Mouse (Mus musculus): ENCODE data around the gene Il6ra. TPM values are rescaled to one million over a fixed set of nuclear protein-coding genes. Genes with fewer than 3 reads are reported as not detected.

The Il6ra gene
- total RNA-seq, 2 experiments from 2014 or later = 3.1 to 4.2 TPM

DNA sequence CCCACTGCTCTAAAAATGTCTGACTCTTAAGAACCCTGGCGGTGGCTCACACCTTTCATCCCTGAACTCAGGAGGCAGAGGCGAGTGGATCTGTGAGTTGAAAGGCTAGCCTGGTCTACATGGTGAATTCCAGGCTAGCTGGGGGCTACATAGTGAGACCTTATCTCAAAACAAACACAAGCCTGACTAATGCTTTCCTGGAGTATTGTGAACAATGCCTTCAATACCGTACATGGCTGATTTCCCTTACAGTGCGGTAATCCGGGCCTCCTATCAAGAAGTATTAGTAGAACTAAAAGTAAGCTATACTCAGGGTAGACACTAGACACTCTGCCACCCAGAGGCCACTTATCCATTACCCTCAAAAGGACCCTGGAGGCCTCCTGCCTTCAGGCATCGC, 64.9 kb downstream of the Il6ra start:
- DNase-seq = no peak

- no peak for DNase-seq
These were observed 65.4 kb downstream of the Il6ra start for GRCm38 (mm10) chr3:89847596-89847995.

- DNase-seq = no peak
These were observed 65.9 kb downstream of the Il6ra start for GRCm38 (mm10) chr3:89847126-89847525.

DNA sequence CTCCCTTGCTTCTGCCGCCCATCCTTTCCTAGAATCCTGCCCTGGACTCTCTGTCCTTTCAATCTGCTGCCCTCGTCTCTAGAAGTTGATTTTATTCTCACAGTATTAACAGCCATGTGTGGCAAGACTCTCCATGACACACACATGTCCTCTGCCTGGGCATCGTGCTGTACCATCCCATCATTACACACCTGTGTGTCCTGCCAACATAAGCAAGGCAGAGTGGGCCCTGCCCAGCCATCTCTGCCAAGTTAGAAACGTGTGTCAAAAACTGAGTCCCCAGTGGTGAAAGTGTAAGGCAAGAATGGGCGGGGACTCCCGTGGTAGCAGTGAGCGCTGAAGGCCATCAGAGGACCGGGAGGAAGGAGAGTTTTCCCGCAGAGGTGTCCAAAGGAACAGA, 67.2 kb downstream of the Il6ra start:
- DNase-seq = no peak

DNA sequence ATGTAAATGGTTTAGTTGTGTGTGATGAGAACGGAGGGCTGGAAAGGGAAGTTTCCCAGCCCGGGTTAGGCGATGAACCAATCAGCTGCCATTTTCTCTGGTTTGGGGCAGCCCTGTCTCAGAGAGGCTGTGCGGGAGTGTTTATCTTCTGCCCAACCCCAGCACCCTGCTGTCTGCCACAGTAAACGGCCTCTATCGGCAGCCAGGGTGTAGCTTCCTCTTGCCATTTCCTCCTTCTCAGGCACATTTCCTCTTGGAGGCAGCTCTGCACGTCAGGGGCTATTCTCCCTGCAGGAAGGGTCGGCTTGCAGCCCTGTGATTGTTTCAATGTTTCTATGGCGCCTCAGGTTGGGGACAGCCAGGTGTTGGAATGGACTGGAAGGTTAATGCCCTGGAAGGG, 69.8 kb downstream of the Il6ra start:
- DNase-seq = peak; percentile 59

DNA sequence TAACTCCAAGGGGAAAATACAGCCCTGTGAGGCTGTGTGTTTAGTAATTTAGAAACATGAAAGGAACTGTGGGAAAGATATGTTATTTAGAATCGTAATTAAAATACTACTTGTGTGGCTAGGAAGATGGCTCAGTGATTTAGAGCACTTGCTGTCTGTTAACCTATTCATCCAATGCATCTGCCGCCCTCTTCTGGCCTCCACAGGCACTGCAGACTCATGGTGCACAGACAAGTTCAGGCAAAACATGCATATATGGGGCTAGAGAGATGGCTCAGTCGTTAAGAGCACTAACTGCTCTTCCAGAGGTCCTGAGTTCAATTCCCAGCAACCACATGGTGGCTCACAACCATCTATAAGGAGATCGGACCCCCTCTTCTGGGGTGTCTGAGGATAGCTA, 70.7 kb downstream of the Il6ra start:
- no peak for DNase-seq

DNA sequence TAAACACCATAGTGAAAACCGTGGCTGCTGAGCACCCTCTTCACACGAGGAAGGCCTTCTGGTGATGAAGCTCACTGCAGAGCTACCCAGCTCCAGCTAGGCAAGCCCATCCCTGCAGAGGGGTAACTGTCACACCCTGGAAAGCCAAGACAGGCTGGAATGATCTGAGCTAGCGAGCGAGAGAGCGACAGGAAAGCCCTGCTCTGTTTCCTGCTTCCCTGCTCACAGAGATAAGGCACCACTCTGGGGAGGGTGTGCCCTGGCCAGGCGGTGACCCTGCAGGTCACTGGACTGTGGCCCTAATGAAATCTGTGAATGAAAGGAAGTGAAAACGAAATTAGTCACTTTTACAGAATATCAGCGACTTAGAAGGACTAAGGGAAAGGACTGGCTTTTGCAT, 77.6 kb downstream of the Il6ra start:
- DNase-seq = no peak

- DNase-seq = peak; percentile 30
These were observed 82.0 kb downstream of the Il6ra start, which contains the start of gene She for GRCm38 (mm10) chr3:89830815-89831591. Gene She, plus strand, starts transcription at chr3:89831370.

DNA sequence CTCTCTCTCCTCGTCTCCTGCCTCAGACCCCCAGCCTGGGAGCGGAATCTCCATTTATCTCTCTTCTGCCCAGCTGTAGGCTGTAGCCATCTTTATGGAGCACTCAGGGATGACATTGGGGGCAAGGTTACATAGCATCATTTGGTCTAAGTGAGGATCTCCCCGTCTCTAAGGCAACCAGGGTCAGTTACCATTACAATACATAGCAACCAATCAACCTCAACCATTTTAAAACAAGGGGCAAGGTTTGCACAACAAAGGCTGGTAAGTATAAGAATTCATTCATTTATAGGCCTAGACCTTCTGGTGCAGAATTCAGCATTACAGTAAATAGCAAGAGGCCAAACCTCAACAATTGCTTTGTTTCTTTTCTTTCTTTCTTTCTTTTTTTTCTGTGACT, 86.7 kb downstream of the Il6ra start:
- DNase-seq = no peak

DNA sequence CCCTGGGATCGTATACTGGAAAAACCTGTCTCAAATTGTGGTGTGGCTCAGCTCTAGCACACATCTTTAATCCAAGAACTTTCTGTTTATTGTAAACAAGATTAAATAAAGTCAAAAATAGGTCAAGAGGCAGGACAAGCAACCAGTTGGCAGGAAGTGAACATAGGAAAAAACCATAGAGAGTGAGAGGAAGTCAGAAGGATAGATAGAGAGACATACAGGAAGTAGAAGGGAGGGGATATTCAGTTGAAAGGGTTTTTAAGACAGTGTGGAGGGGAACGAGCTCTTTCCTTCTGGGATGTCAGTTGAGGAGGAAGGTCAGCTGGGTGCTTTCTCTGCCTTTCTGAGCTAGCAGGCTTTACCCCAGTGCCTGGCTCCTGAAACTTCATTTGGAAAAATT, 89.4 kb downstream of the Il6ra start:
- no peak for DNase-seq

GRCm38 (mm10) chr3:89821548-89822480, 91.2 kb downstream of the Il6ra start:
- no peak for DNase-seq

- no peak for DNase-seq
These were observed 91.9 kb downstream of the Il6ra start for GRCm38 (mm10) chr3:89821096-89821513.

DNA sequence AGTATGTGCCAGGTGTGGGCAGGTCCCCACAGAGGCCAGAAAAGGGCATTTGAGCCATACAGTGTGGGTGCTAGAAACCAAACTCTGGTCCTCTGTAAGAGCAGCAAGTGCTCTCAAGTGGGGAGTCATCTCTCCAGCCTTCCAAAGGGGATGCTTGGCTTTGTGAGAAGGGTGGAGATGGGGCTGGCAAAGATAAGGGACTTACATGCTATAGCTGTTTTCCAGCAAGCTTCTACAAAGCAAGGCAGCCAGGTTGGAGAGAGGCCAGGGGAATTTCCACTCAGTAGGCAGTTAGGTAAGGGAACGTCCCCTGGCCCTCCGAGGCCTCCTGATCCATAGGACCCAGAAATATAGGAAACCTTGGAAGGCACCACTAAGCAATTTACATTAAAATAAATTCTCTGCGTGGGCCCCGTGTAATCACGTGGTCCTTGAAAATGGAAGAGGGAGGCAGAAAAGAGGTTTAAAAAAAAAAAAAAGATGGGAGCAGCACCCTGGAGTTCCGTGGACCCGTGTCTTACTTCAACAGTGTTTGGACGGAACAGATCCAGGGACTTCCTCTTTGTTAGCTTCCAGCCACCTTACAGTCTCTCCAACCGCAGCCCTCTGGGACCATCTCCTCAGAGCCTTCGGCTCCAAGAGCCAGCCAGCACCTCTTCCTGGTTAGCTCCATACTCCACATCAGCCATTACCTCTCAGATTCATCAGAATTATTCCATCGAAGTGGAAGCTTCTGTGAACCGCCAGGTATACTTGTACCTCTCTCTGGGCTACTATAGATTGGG, 92.5 kb downstream of the Il6ra start:
- no peak for DNase-seq

DNA sequence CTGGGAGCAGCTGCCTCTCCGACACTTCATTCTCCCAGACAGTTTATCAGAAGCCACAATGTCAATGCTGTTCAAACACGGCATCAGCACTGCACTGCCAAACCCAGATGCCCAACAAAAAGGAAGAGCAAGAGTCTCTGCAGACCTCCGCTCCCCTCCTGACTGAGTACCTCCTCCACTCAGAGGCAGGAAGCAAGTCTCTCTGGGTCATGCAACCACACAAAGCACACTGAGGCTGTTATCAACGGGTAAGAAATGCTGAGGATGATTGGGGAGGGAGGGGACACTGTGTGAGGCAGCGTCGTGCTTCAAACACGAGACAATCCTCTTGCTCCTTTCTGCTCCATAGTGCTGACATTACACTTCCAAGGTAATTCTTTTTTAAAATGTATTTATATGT, 93.1 kb downstream of the Il6ra start:
- no peak for DNase-seq

DNA sequence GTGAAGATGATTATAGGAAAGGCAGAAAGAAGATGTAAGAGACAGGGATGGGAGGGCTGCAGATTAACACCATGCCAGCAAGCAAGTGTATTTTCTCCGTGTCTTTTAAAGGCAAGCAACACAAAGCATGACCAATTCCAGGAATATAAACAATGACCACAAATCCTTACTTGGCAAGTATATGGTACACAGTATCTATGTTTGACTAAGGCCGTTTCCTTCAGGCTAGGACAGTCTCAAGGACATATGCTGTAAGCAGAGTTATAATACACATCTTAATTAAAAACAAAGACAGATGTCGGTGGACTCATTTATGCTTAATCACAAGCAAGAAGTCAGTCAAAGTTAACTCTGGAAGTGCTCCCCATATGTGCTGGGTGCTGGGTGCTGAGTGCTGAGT, 94.4 kb downstream of the Il6ra start:
- no peak for DNase-seq

- DNase-seq = no peak
These were observed 95.9 kb downstream of the Il6ra start for GRCm38 (mm10) chr3:89817056-89817455.

Other genes starting within 250 kb of the Il6ra start
- 1 to 10 TPM; 2.5 to 3.2 TPM for gene Adar, start 198.2 kb downstream of the Il6ra start, total RNA-seq (2021)
- under 1 TPM; 0.11 to 0.13 TPM for gene Chrnb2, start 148.6 kb downstream of the Il6ra start, total RNA-seq (2021)
- 10 to 100 TPM; 11.8 to 14.9 TPM for gene Ube2q1, start 139.6 kb downstream of the Il6ra start, total RNA-seq (2021)
- gene She, start 81.8 kb downstream of the Il6ra start, total RNA-seq (2021) = 1 to 10 TPM; 4.2 to 5.0 TPM
- gene Atp8b2, start 50.3 kb upstream of the Il6ra start, total RNA-seq (2021) = 10 to 100 TPM; 14.1 to 15.1 TPM
- gene Hax1, start 85.6 kb upstream of the Il6ra start, total RNA-seq (2021) = 10 to 100 TPM; 44.7 to 54.8 TPM
- gene 4933434E20Rik, start 138.4 kb upstream of the Il6ra start, total RNA-seq (2021) = 10 to 100 TPM; 84.1 to 84.9 TPM
- 10 to 100 TPM; 79.1 to 79.3 TPM for gene Ubap2l, start 139.4 kb upstream of the Il6ra start, total RNA-seq (2021)
- gene Tpm3, start 159.5 kb upstream of the Il6ra start, total RNA-seq (2021) = 100 to 1,000 TPM; 133 to 716 TPM
- gene Nup210l, start 190.9 kb upstream of the Il6ra start, total RNA-seq (2021) = under 1 TPM; 0.05 to 0.08 TPM